Mouse (Mus musculus): ENCODE data around the gene Apoa2.

DNA sequence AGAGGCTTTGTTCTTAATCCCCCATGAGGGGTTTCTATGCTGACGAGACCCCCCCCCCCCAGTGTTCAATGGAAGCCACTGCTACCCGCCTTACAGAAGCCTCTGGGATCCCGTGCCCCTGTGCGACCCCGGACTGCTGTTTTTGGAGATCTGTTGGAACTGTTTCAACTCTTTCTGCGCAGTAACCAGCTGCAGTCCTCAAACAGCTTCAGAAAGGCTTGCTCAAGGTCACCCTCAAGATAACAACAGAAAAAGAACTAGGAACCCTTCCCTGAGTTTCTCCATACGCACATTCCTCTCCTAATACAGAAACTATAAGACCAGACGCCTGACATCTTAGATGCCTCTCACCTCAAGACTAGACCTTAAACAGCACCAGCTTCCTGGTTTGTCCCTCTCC is 35.8 kb upstream of the Apoa2 start:
- TF ChIP-seq CTCF (IDR thresholded peaks at IDR 0.05; ENCODE audit: low read depth): no peak
- no peak for TF ChIP-seq EP300 (IDR thresholded peaks at IDR 0.05; ENCODE audit: low read depth)
